Mouse (Mus musculus): ENCODE measurements around the gene Gm42669. TPM values are rescaled to one million over a fixed set of nuclear protein-coding genes. Genes with fewer than 3 reads are reported as not detected.

Gene Gm42669
- total and polyA plus RNA-seq, 3 experiments: 0.04 to 0.21 TPM; not detected in 1

DNA sequence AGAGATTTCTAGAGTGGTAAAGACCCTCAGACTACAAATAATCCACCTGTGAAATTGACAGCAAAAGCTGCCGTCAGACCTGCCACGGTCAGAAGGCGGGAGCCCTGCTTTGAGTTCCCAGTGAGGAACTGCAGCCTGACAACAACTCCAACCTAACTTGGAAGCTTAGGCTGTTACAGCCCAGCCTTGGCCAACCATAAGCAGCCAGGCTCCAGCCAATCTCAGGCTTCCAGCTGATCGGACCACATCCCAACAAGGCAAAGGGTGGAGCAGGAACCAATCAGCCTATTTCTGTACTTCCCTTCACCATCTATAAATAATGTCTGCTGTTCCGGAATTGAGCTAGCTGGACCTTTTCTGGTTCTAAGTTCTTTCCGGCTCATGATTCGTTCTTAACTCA, 14.5 kb downstream of the Gm42669 start:
- Histone ChIP-seq H3K79me2 (ENCODE audit: control insufficient read depth, insufficient read depth, low read length, poor library complexity) (no peaks in the 10 kb centered on the region), H3K9me3 (replicated peaks; ENCODE audit: insufficient read depth, low read length) (no peaks in the 10 kb centered on the region), H3K27ac (ENCODE audit: control insufficient read depth, low read depth, low read length) (no peak overlapping the region), H3K36me3 (ENCODE audit: control insufficient read depth in 1 of 2, insufficient read depth in 2 of 2, low read length in 2 of 2) (no peaks in the 10 kb centered on the region), H3K9ac (ENCODE audit: control insufficient read depth, low read depth, low read length, poor library complexity, severe bottlenecking) (no peak overlapping the region), H3K4me3 (ENCODE audit: control insufficient read depth in 1 of 2, insufficient read depth in 1 of 2, low read depth in 2 of 2, low read length in 2 of 2) (no peak overlapping the region), H3K4me1 (ENCODE audit: control insufficient read depth in 1 of 2, insufficient read depth in 2 of 2, low read length in 2 of 2) (no peaks in the 10 kb centered on the region), H3K27me3 (ENCODE audit: control insufficient read depth in 1 of 2, insufficient read depth in 2 of 2, low read length in 2 of 2) (no peaks in the 10 kb centered on the region; a peak in 2 of 4 replicates)
- TF ChIP-seq KAT2A (conservative IDR thresholded peaks at IDR 0.05; ENCODE audit: low read depth, low read length) (no peak), BHLHE40 (IDR thresholded peaks at IDR 0.05; ENCODE audit: borderline replicate concordance, low read depth, low read length) (no peak)
- DNase-seq (ENCODE audit: low read depth, low spot score): no peak

- H3K4me1 ChIP-seq (ENCODE audit: control insufficient read depth in 1 of 2, insufficient read depth in 2 of 2, low read length in 2 of 2): no peaks in the 10 kb centered on the region
- no peaks in the 10 kb centered on the region for H3K9me3 ChIP-seq (replicated peaks; ENCODE audit: insufficient read depth, low read length)
- no peak for DNase-seq (ENCODE audit: low read depth, low spot score)
- H3K27me3 ChIP-seq (ENCODE audit: control insufficient read depth in 1 of 2, insufficient read depth in 2 of 2, low read length in 2 of 2): no peaks in the 10 kb centered on the region; a peak in 2 of 4 replicates
- H3K4me3 ChIP-seq (ENCODE audit: control insufficient read depth in 1 of 2, insufficient read depth in 1 of 2, low read depth in 2 of 2, low read length in 2 of 2): no peak overlapping the region
- no peaks in the 10 kb centered on the region for H3K79me2 ChIP-seq (ENCODE audit: control insufficient read depth, insufficient read depth, low read length, poor library complexity)
- TF ChIP-seq MXI1 (IDR thresholded peaks at IDR 0.05; ENCODE audit: low read depth, low read length): no peak
- no peak for TF ChIP-seq MYB (IDR thresholded peaks at IDR 0.05; ENCODE audit: low read depth, low read length)
- no peak for TF ChIP-seq MAZ (IDR thresholded peaks at IDR 0.05; ENCODE audit: low read depth, low read length)
- TF ChIP-seq RAD21 (IDR thresholded peaks at IDR 0.05; ENCODE audit: low read depth, low read length): no peak
- no peak for TF ChIP-seq GATA1 (IDR thresholded peaks at IDR 0.05; ENCODE audit: low read depth, low read length)
- TF ChIP-seq TAL1 (IDR thresholded peaks at IDR 0.05; ENCODE audit: low read length): no peak
- no peak for TF ChIP-seq TBP (IDR thresholded peaks at IDR 0.05; ENCODE audit: low read depth, low read length)
- no peak for TF ChIP-seq USF2 (IDR thresholded peaks at IDR 0.05; ENCODE audit: borderline replicate concordance in 1 of 2, insufficient read depth in 1 of 2, low read depth in 1 of 2, low read length in 2 of 2)
- TF ChIP-seq ZC3H11A (IDR thresholded peaks at IDR 0.05; ENCODE audit: low read depth, low read length): no peak
- no peak for TF ChIP-seq ZNF384 (IDR thresholded peaks at IDR 0.05; ENCODE audit: low read depth, low read length)
- no peak for TF ChIP-seq MAX (IDR thresholded peaks at IDR 0.05; ENCODE audit: low read length)
- no peak for TF ChIP-seq GABPA (IDR thresholded peaks at IDR 0.05; ENCODE audit: low read depth, low read length)
- TF ChIP-seq RCOR1 (IDR thresholded peaks at IDR 0.05; ENCODE audit: low read depth, low read length): no peak
- no peak for TF ChIP-seq USF1 (IDR thresholded peaks at IDR 0.05; ENCODE audit: low read depth, low read length)
- no peak for TF ChIP-seq NRF1 (IDR thresholded peaks at IDR 0.05; ENCODE audit: insufficient read depth, low read depth, low read length, poor library complexity, severe bottlenecking)
- TF ChIP-seq MAFK (IDR thresholded peaks at IDR 0.05; ENCODE audit: borderline replicate concordance, low read depth, low read length): no peak
- TF ChIP-seq EP300 (IDR thresholded peaks at IDR 0.05; ENCODE audit: low read depth in 1 of 2, low read length in 2 of 2): no peak
- no peak for TF ChIP-seq HCFC1 (IDR thresholded peaks at IDR 0.05; ENCODE audit: low read depth, low read length)
- TF ChIP-seq ZKSCAN1 (IDR thresholded peaks at IDR 0.05; ENCODE audit: low read depth, low read length): no peak
- TF ChIP-seq BHLHE40 (IDR thresholded peaks at IDR 0.05; ENCODE audit: borderline replicate concordance, low read depth, low read length): no peak
- no peak overlapping the region for H3K9ac ChIP-seq (ENCODE audit: control insufficient read depth, low read depth, low read length, poor library complexity, severe bottlenecking)
- no peak overlapping the region for H3K27ac ChIP-seq (ENCODE audit: control insufficient read depth, low read depth, low read length)
- H3K36me3 ChIP-seq (ENCODE audit: control insufficient read depth in 1 of 2, insufficient read depth in 2 of 2, low read length in 2 of 2): no peaks in the 10 kb centered on the region
Observed at GRCm38 (mm10) chr5:107524281-107524680, 16.9 kb downstream of the Gm42669 start.
